Mouse (Mus musculus) adrenal gland, adult 2 months (tissue): ENCODE data around the gene Ifi44. TPM values are rescaled to one million over a fixed set of nuclear protein-coding genes. Genes with fewer than 3 reads are reported as not detected.

ENCODE experiments used
- DNase-seq: peaks from one replicate; pipeline ENCODE4 v3.0.0; 2021
- long read RNA-seq: library from polyadenylated mRNA; stranded (forward); transcript quantifications from one replicate; pipeline ENCODE4 v2.0.0, GENCODE M21; 2021
- polyA plus RNA-seq: library from polyadenylated mRNA; depleted of rRNA; stranded (reverse); fragments of >200 nt; gene quantifications from 2 replicates; pipeline ENCODE4 v1.2.3, GENCODE M21; 2012; rRNA removed
- total RNA-seq, 2 experiments: library from RNA; stranded (reverse); gene quantifications; 2 replicates each; pipeline ENCODE4 v1.2.3; 2021

Gene Ifi44
- total RNA-seq (1 to 10 TPM; 6.3 to 6.9 TPM), polyA plus RNA-seq (2.9 and 4.3 TPM in 2 replicates)
- long read RNA-seq, partial matches to known transcripts = 0 of 1 reads
- long read RNA-seq, other reads (novel, unspliced or antisense) = 1 of 1 reads

DNA sequence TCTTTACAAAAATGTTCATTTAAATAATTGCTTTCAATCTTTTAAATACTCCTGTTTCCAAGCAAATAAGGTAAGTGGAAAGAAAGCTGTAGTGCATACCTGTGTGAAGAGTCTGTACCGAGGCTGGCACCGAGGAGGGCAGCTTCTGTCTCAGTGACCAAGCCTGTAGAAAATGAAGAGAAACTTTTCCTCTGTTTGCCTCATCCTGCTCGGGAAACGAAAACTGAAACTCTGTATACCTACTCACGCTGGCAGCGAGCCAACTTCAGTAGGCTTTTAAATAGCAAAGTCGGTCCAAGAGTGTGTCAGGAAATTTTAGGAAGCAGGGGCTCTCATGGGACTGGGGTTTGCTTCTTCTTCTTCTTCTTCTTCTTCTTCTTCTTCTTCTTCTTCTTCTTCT, at the start of gene Ifi44:
Ifi44 (minus strand) TSS at position 224 of the 400 bp plus-strand sequence.
- DNase-seq = no peak

DNA sequence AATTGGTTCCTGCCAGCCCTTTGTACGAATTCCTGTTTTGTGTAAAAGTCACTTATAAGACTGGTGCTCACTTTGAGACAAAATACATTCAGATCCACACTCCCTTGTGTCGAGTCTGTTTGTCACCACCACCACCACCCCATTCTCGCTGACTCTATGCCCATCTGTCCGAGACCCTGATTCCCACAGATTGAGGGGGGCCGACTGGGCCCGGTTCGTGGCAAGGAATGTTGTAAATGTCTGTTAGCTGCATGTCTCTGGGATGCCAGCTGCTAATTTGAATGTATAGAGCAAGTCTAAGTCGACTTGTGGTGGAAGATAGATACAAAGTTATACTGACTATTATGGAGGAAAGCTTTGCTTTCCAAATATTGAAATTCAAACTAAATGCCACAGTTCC, 38.9 kb upstream of the Ifi44 start:
- DNase-seq = no peak

DNA sequence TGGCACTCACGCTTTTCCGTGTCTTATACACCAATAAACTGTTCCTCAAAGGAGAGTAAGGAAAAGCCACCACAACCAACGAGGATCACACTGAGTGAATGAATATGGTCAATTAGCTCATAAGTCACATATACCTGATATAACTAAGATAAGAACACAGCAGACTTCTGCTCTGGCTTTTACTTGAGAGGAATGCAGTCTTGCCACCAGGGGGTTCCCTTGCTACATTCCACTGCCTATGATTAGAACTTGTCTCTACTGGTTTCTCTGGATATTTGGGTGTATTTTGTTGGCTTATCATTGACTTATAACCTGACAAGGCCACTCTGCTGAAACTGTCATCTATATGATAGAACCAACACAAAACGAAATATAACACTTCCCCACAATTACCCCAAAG, 25.3 kb upstream of the Ifi44 start:
- DNase-seq = peak; percentile 25

- peak; percentile 42 for DNase-seq
Measured at GRCm38 (mm10) chr3:151771074-151771473, 21.3 kb upstream of the Ifi44 start.

DNA sequence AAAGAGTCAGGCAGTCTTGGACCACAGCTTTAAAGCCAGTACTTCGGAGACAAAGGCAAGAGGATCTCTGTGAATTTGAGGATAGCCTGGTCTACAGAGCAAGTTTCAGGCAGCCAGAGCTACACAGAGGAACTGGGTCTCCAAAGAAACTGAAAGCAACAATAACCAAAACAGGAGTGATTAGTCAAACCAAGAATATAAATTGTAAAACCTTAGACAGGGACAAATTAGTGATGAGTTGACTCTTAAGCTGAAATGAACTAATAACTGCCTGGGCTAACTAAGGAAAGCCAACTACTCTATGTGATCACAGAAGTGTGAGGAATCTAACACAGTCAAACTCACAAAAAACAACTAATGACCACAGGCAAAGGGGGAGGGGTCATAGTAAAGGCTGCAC, 1.2 kb downstream of the Ifi44 start:
- DNase-seq = no peak

DNA sequence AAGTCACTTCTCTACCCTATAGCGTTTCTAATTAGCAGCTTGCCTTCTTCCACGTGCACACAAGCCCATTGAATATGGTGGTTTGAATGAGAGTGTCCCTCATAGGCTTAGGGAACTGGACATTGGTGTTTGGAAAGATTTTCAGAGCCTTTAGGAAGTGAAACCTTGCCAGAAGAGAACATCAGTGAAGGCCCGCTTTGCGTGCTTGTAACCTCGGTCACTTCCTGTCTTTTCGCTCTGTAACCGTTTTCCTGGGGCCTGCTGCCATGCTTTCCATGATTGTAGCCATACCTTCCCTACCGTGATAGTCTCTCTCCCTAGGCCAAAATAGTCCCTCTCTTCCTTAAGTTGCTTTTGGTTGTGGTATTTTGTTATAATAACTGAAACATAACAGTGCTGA, 3.7 kb downstream of the Ifi44 start:
- DNase-seq = no peak

DNA sequence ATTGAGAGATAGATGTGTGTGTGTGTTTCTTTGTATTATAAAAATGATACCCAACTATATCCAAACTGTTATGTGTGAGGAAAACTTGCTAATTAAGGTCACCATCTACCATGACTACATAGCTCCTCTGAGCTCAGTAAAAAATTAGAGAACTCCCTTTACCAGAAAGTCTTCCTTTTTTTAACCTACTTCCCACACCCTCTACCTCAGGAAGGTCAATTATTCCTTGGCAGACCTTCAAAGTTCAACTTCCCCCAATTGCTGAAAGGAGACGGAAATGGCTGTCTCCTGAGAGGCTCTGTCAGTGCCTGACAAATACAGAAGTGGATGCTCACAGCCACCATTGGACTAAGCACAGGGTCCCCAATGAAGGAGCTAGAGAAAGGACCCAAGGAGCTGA, 7.5 kb downstream of the Ifi44 start:
- DNase-seq = no peak

GRCm38 (mm10) chr3:151716246-151716645, 33.5 kb downstream of the Ifi44 start:
- DNase-seq = no peak

DNA sequence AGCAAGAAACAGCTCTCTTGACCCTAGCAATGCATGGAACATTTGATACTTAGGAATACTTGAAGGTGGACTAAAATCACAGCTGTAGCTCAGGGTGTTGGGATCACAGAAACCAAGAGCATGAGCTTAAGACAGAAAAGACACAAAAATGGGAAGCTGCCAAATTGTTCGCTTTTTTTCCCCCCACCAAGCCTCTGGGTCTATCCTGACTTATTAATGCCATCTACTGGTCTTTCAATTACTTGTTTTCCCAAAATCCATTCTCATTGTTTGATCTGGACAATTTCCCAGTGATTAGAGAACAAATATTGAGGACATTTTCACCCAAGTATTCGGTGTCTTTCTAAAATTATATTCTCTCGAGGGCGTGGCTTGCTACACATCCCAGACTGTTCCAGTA, 42.4 kb downstream of the Ifi44 start:
- DNase-seq = no peak

Other genes with a start within 250 kb of the Ifi44 start
- not detected for gene Ifi44l, start 12.9 kb upstream of the Ifi44 start, total RNA-seq
- gene Ifi44l, start 12.9 kb upstream of the Ifi44 start, polyA plus RNA-seq = not detected in 2 replicates
- gene Ptgfr, start 87.7 kb upstream of the Ifi44 start, total RNA-seq = under 1 TPM; 0.49 to 0.97 TPM
- 0.04 and 0.07 TPM in 2 replicates for gene Ptgfr, start 87.7 kb upstream of the Ifi44 start, polyA plus RNA-seq